Mouse (Mus musculus): ENCODE measurements around the gene Stk4. TPM values are rescaled to one million over a fixed set of nuclear protein-coding genes. Genes with fewer than 3 reads are reported as not detected.

The Stk4 gene
- 24.6 TPM for polyA plus RNA-seq (2014; fragmentation: Illumina TruSeq; extraction: RNeasy Lipid Tissue Mini Kit (QIAGEN cat#74804); ENCODE audit: low read depth, low replicate concordance)

GRCm38 (mm10) chr2:164070142-164070764 lies at the start of gene Stk4:
TSS of gene Stk4 (plus strand) at chr2:164070322.

GRCm38 (mm10) chr2:164025150-164025549 lies 45.0 kb upstream of the Stk4 start, which contains the start of gene Pabpc1l:
TSS of gene Pabpc1l (plus strand) at chr2:164025450.

GRCm38 (mm10) chr2:164070765-164071436 lies 779 bp downstream of the Stk4 start, which contains the start of gene Tomm34:
TSS of gene Tomm34 (minus strand) at chr2:164071169.

GRCm38 (mm10) chr2:164170902-164171301 lies 100.8 kb downstream of the Stk4 start, which contains the start of gene Kcns1:
TSS of gene Kcns1 (minus strand) at chr2:164171113.

GRCm38 (mm10) chr2:164182692-164183255 lies 112.7 kb downstream of the Stk4 start, which contains the start of gene Wfdc5:
TSS of gene Wfdc5 (minus strand) at chr2:164182742.

GRCm38 (mm10) chr2:164190576-164190975 lies 120.5 kb downstream of the Stk4 start, which contains the start of gene Wfdc12:
TSS of gene Wfdc12 (minus strand) at chr2:164190608.

GRCm38 (mm10) chr2:164199626-164200327 lies 129.7 kb downstream of the Stk4 start, which contains the start of gene Wfdc15a:
TSS of gene Wfdc15a (minus strand) at chr2:164200130.

Other genes starting within 250 kb of the Stk4 start
- not detected for gene Ccn5, start 249.5 kb upstream of the Stk4 start, polyA plus RNA-seq (2014; fragmentation: Illumina TruSeq; extraction: RNeasy Lipid Tissue Mini Kit (QIAGEN cat#74804); ENCODE audit: low read depth, low replicate concordance)
- not detected for gene Kcnk15, start 216.7 kb upstream of the Stk4 start, polyA plus RNA-seq (2014; fragmentation: Illumina TruSeq; extraction: RNeasy Lipid Tissue Mini Kit (QIAGEN cat#74804); ENCODE audit: low read depth, low replicate concordance)
- gene Rims4, start 151.6 kb upstream of the Stk4 start, polyA plus RNA-seq (2014; fragmentation: Illumina TruSeq; extraction: RNeasy Lipid Tissue Mini Kit (QIAGEN cat#74804); ENCODE audit: low read depth, low replicate concordance): not detected
- gene Ywhab, start 75.4 kb upstream of the Stk4 start, polyA plus RNA-seq (2014; fragmentation: Illumina TruSeq; extraction: RNeasy Lipid Tissue Mini Kit (QIAGEN cat#74804); ENCODE audit: low read depth, low replicate concordance): 91.6 TPM
- not detected for gene Pabpc1l, start 44.9 kb upstream of the Stk4 start, polyA plus RNA-seq (2014; fragmentation: Illumina TruSeq; extraction: RNeasy Lipid Tissue Mini Kit (QIAGEN cat#74804); ENCODE audit: low read depth, low replicate concordance)
- 3.7 TPM for gene Tomm34, start 847 bp downstream of the Stk4 start, polyA plus RNA-seq (2014; fragmentation: Illumina TruSeq; extraction: RNeasy Lipid Tissue Mini Kit (QIAGEN cat#74804); ENCODE audit: low read depth, low replicate concordance)
- gene Kcns1, start 100.8 kb downstream of the Stk4 start, polyA plus RNA-seq (2014; fragmentation: Illumina TruSeq; extraction: RNeasy Lipid Tissue Mini Kit (QIAGEN cat#74804); ENCODE audit: low read depth, low replicate concordance): not detected
- not detected for gene Wfdc5, start 112.4 kb downstream of the Stk4 start, polyA plus RNA-seq (2014; fragmentation: Illumina TruSeq; extraction: RNeasy Lipid Tissue Mini Kit (QIAGEN cat#74804); ENCODE audit: low read depth, low replicate concordance)
- not detected for gene Wfdc12, start 120.3 kb downstream of the Stk4 start, polyA plus RNA-seq (2014; fragmentation: Illumina TruSeq; extraction: RNeasy Lipid Tissue Mini Kit (QIAGEN cat#74804); ENCODE audit: low read depth, low replicate concordance)
- not detected for gene Wfdc15a, start 129.8 kb downstream of the Stk4 start, polyA plus RNA-seq (2014; fragmentation: Illumina TruSeq; extraction: RNeasy Lipid Tissue Mini Kit (QIAGEN cat#74804); ENCODE audit: low read depth, low replicate concordance)
- gene Wfdc15b, start 151.3 kb downstream of the Stk4 start, polyA plus RNA-seq (2014; fragmentation: Illumina TruSeq; extraction: RNeasy Lipid Tissue Mini Kit (QIAGEN cat#74804); ENCODE audit: low read depth, low replicate concordance): not detected
- gene Svs2, start 168.1 kb downstream of the Stk4 start, polyA plus RNA-seq (2014; fragmentation: Illumina TruSeq; extraction: RNeasy Lipid Tissue Mini Kit (QIAGEN cat#74804); ENCODE audit: low read depth, low replicate concordance): not detected
- gene Svs3b, start 186.3 kb downstream of the Stk4 start, polyA plus RNA-seq (2014; fragmentation: Illumina TruSeq; extraction: RNeasy Lipid Tissue Mini Kit (QIAGEN cat#74804); ENCODE audit: low read depth, low replicate concordance): not detected
- gene Svs4, start 208.1 kb downstream of the Stk4 start, polyA plus RNA-seq (2014; fragmentation: Illumina TruSeq; extraction: RNeasy Lipid Tissue Mini Kit (QIAGEN cat#74804); ENCODE audit: low read depth, low replicate concordance): not detected
- gene Svs3a, start 218.9 kb downstream of the Stk4 start, polyA plus RNA-seq (2014; fragmentation: Illumina TruSeq; extraction: RNeasy Lipid Tissue Mini Kit (QIAGEN cat#74804); ENCODE audit: low read depth, low replicate concordance): not detected
- gene Svs6, start 246.4 kb downstream of the Stk4 start, polyA plus RNA-seq (2014; fragmentation: Illumina TruSeq; extraction: RNeasy Lipid Tissue Mini Kit (QIAGEN cat#74804); ENCODE audit: low read depth, low replicate concordance): not detected

Data from liver, adult 10 weeks (tissue).